Mouse (Mus musculus): ENCODE data around the gene Foxo3.

Foxo3 gene

DNA sequence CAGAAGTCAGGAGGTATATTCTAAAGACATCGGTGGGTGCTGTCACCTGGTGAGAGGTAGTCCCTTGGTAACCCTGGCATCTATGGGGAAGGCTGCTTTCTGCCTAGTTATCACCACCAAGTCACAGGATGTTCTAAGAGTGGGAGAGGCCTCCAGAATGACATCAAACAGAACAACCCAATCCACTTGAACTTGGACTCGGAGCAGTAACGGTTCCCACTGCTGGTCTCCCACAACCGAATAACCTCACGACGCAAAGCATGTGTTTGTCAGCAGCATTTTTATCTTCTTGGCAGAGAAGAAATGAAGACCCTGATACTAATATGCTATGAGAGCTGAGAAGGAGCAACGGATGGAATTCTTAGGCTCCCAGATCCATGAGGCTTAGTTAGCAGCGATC, 87.5 kb downstream of the Foxo3 start:
- no peak for DNase-seq (ENCODE audit: extremely low read depth, low read depth, low spot score)

DNA sequence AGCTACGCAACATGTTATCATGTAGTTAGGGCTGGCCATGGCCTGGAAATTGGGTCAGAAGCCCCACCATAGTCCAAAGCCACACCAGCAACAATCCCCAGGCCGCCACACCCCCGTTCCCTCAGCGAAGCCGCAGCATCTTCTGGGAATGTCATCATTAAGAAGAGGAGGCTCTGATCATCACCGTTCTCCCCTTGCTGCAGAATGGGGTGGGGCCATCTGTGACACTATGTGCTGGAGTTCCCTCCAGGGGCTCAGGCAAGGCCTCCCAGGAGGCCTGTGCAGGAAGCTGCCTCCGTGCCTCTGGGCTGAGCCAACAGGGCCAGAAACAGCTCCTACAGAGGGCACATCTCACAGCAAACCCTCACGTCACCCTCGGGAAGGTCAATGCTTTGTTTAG, 88.5 kb downstream of the Foxo3 start:
- no peak for DNase-seq (ENCODE audit: extremely low read depth, low read depth, low spot score)

DNA sequence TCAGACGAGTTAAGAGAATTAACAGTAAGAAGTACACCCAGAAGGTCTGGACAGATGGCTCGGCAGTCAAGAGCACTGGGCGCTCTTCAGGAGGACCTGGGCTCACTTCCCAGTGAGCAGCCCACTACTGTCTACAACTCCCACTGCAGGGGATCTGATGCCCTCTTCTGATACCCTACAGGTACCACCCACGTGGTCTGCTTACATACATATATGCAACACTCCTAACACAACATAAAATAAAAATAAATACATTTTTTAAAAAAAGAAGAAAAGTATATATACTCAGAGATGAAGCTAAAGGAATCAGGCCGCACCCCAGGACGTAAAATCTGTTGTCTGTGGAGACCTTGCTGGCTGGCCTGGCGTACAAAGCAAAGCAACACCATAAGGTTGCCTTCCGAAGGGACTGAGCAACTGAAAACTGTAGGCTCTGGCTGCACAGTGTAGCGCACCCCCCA, 89.6 kb downstream of the Foxo3 start:
- DNase-seq (ENCODE audit: extremely low read depth, low read depth, low spot score) = no peak

DNA sequence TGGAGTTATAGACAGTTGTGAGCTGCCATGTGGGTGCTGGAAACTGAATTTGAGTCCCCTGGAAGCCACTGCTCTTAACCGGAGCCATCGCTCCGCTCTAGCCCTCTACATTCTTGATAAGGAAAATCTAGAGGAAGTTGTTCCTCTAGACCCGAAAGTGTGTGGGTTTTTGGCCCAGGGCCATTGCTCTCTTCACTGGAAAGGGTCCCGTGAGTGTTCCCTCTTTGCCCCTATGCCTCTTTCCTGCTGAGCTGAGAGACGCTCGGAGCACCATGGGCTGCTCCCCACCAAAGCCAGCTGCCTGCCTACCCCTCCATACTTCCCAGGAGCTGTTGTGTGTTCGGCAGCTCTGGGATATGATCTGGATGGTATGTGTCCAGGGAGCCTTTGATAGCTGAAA, 96.2 kb downstream of the Foxo3 start:
- no peak for DNase-seq (ENCODE audit: extremely low read depth, low read depth, low spot score)

DNA sequence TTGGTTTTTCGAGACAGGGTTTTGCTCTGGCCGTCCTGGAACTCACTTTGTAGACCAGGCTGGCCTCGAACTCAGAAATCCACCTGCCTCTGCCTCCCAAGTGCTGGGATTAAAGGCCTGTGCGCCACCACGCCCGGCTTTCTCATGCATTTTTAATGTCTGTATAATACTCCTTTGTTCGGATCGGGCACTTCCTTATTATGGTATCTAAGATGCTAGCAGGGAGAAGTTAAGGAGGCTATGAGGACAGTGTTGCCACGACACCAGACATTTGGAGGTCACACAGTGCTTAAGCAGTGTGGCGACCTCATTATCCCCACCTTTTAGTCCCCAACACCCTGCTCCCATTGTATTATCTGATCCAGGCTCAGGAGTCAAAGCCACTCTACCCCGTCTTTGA, 97.8 kb downstream of the Foxo3 start:
- no peak for DNase-seq (ENCODE audit: extremely low read depth, low read depth, low spot score)

DNA sequence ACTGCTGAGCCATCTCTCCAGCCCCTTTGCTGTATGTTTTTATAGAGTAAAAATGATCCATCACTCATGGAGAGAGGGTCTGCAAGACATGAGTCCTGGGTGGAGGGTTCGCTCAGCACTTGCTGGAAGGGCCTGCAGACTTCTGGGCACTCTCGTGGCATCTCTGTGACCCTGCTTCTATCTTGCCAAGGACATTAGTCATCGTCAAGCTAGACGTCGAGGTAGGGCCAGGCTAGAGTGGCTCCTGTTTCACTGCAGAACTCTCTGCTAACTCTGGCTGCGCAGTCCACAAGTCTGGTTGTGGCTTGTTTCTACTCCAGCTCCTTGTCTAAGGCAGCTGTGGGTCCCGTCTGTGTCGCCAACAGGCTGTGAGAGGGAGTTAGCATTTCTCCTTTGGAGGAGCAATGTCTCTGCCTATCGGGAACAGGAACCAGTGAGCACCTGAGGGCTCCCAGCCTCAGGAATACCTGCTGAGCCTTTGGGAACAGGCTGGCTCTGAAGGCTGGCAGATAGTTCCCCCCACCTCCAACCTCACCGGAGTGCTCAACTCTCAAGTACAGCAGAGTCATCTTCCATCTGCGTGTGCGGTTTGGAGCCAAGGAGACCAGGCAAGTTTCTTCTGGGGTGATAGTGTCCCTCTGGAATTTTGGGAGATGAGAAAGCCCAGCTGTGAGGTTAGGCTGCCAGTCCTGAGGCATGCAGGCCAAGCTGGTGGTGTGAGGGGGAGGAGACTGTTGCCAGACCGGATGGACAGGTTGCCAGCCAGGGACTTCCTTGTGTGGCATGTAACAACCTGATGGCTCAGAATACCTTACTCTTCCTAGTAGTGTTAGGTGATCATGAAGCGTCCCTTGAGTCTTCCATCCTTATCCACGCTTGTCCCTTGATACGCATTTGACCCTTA, 98.5 kb downstream of the Foxo3 start:
- DNase-seq (ENCODE audit: extremely low read depth, low read depth, low spot score) = peak; percentile 75

DNA sequence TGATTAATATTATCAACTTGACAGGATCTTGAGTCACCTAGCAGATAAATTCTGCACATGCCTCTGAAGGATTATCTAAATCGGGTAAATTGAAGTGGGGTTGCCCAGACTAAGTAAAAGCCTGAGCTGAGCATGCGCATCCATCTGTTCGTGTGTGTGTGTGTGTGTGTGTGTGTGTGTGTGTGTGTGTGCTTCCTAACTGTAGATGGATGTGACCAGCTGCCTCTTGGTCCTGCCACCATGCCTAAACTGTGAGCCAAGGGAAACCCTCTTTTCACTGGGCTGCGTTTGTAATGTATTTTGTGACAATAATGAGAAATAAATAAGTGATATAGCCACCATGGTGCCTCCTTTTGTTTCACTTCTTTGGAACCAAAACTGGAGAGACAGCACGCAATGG, 102.3 kb downstream of the Foxo3 start:
- DNase-seq (ENCODE audit: extremely low read depth, low read depth, low spot score) = no peak

DNA sequence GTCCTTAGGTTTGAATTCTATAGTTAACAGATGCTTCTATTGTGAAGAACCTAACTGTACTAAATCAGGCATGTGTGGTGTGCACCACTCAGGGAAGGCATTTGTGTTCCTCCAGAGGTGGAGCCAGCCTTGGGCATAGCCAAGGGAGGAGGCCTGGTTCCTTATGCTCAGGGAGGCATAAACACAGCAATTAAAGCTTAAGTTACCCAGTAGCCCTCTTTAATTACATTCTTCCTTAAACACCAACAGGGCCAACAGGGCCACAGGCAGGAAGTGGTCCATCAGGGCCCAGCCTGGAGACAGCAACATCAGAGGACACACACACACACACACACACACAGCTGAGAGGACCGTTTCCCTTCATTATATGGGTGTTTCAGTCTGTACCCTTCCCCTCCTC, 102.7 kb downstream of the Foxo3 start:
- no peak for DNase-seq (ENCODE audit: extremely low read depth, low read depth, low spot score)

DNA sequence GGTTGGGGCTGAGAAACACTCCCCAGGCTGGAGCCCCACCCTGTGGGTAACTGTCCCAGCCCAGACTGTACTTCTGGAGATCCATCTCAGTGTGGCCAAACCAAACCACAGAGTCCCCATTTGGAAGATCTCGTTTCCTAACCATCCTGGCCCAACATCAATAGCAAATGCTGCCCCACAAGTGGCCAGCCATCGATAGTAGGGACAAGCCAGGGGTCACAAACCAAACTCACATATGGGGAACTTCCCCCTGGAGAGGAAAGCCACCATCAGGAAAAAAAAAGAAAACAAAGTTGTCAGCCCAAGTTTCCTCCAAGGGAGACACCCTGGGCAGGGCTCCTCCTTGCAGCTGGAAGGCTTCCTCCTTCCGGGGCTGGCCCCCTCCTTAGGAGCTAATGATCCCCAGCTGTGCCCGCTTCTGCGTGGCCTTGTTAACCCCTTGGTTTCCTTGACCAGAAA, 105.6 kb downstream of the Foxo3 start:
- DNase-seq (ENCODE audit: extremely low read depth, low read depth, low spot score) = no peak

DNA sequence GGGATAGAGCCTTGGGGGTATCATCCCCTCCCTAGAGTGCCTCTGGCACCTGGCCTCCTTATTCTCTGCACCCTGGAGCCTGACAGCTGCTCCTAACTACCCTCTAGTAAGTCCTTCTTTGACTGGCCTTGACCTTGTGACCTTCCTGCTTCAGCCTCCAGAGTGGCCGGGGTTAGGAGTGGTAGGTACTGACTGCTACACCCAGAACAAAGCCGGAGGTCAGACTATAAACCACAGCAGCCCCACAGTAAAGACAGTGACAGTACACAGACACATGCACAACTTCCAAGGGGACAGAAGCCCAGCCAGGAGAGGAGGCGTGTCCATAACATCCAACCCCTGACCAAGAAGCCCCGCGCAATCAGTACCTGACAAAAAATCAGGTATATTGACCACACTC, 106.4 kb downstream of the Foxo3 start:
- DNase-seq (ENCODE audit: extremely low read depth, low read depth, low spot score) = no peak

DNA sequence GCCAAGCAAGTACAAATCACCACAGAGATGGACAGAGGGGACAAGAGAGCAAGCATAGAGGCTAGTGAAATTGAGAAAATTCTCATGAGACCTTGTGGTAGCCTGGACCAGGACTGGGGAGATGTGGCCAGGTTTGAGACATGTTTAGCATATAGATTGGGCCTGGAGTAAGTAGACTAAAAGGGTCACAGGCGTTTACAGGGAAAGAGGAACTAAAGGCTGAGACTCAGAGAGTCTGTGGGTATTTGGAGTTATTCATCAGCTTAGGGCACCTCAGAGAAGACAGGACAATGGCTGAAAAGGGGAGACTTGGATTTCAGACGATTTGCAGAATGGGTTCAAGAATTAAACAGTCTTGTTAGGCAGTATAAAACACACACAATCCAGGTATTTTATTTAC, 121.8 kb downstream of the Foxo3 start:
- no peak for DNase-seq (ENCODE audit: extremely low read depth, low read depth, low spot score)

DNA sequence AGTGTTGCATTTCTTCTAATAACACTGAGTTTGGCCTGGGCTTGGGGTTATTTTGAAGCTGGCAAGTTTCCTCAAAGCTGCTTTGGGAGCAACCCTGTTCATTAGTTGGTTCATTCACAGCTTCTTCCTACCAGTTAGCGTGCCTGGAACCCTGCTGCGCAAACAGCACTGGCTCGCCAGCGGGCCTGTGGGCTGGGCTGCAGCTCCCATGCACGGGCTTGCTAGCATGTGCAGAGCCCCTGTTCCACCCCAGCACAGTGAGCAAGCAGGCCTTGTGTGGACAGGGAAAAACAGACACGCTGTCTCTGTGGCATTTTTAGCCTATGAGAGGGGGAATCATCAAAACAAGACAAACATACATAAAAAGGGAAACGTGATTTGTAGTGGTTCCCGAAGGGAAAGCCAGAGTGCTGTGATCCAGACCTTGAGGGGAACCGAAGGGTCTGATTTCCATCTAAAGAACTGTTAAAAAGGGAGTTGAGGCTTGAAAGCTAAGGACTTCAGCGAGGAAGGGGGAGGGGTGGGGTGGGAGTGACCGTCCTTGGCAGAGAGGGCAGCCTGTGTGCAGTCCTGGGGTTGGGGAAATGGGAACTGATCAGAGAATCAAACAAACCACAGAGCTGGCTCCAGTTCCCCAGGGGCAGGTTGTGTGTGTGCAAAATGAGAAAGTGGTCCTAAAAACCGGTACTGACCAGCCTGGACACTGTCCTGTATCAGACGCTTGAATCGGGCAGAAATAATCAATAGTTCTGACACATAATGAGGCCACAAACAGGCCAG, 123.9 kb downstream of the Foxo3 start:
- DNase-seq (ENCODE audit: extremely low read depth, low read depth, low spot score) = no peak

DNA sequence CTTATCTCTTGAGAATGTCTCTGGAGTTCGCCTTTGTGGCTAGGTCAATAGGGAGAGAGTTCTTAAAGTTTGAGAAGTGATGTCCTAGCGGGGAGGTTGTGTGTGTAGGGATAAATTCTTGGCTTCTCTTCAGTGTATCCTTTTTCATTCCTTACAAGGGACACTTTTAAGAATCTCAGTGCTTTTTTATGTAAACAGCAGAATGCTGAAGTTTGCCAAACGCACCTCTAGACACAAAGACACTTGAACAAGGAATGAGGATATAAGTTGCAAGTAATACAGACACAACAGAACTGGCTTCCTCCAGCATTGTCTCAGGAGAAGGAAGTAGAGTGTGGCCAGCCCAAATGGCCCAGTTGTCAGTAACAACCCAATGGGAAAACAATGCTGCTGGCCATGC, 126.8 kb downstream of the Foxo3 start:
- no peak for DNase-seq (ENCODE audit: extremely low read depth, low read depth, low spot score)

DNA sequence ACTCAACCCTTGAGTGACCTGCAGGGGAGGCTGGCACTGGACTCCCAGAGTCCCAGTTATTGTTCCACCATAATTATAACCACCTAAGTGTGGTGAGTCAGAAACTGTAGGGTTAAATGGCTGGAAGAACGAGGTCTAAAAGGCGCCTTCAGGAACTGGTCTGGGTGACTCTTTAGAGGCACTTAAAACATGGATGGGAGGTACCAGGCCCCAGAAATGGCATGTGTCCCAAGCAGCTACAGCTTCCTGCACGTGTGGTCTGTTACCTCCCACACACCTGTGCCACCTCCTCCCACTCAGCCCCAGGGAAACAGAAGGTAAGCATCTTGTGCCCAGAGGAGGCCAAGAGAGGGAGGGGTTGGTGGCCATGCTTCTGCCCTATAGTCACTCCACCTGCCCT, 128.2 kb downstream of the Foxo3 start:
- DNase-seq (ENCODE audit: extremely low read depth, low read depth, low spot score) = no peak

DNA sequence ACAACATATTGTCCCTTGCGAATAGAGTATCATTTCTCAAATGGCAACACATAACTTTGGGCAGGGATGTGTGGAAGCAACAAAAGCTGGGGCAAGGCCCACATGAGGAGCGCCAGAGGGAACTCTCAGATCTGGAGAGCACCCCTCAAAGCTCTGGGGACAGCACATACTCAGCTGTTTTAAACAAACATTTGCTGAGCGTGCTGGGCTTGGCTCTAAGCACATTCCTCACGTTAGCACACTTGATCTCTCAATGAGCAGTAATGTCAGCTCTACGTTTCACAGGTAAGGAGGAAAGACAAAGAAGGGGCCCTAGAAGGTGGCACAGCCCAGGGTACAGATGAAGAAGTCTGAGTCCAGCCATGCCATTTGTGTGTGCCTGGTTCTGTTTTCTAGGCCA, 131.3 kb downstream of the Foxo3 start:
- no peak for DNase-seq (ENCODE audit: extremely low read depth, low read depth, low spot score)

DNA sequence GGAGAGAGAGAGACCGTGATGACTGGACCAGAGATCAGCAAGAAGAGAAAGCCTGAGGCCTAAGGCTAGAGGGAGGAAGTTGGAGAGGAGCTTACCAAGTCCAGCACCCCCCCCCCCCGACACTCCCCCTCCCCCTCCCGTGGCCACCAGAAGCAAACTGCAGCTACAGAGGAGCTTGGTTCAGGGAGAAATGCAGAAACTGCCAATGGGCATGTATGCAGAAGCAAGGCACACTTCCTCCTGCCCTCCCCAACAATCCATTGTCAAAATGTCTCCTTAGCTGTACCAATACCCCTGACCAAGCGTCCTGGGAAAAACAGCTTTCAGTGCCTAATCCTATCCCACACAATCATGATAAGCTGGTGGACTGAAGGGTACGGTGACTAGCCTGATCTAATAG, 131.8 kb downstream of the Foxo3 start:
- DNase-seq (ENCODE audit: extremely low read depth, low read depth, low spot score) = no peak

DNA sequence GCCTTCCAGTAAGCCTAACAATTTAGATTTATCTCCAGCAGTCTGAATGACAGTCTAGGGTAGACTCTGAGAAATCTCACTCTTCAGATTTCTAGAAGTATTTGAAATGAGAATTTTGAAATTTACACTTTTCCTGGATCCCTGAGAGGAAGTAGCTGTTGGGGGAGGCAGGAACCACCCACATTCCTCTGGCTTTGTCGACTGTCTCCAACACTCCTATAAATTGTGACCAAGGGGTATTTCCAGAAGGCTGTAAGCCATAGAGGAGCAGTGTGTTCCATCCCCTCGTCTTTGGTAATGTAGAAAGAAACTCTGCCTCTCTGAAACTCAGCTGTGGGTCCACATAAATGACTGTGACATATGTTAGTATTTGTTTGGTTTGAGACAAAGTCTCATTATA, 132.4 kb downstream of the Foxo3 start:
- DNase-seq (ENCODE audit: extremely low read depth, low read depth, low spot score) = no peak

DNA sequence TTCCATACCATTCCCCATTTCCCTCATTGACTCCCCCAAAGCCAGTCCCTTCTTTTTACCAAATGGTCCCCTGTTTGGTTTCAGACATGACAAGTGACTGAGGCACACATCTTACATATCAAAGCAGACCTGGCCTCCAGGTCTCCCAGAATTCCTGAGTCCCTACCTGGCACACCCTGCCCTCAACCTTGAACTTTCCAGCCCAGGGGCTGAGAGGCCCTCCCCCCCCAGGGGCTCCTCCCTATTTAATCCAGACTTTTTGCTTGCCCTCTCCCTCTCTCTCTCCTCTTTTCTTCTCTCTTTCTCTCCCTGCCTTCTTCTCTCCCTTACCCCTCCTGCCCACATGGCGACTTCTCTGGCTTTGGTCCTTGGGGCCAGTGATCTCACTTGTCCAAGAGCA, 133.8 kb downstream of the Foxo3 start:
- no peak for DNase-seq (ENCODE audit: extremely low read depth, low read depth, low spot score)

DNA sequence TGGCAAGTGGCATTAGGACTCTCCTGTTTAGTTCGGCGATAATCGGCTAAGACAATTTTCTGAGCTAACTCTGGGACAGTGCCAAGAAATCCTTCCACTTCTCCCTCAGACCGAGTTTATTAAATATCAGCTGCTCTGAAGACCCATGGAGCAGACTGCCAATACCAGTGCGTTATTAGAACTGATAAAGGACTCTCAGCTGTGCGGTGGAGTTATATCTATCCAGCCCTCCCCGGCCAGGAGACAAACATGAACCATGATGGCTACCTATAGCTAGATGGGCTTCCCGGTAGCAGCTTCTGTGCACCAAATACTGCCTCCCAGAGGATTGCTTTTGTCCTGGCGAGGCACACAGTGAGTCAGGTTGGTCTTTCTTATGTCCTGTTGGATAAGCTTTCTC, 134.5 kb downstream of the Foxo3 start:
- no peak for DNase-seq (ENCODE audit: extremely low read depth, low read depth, low spot score)

DNA sequence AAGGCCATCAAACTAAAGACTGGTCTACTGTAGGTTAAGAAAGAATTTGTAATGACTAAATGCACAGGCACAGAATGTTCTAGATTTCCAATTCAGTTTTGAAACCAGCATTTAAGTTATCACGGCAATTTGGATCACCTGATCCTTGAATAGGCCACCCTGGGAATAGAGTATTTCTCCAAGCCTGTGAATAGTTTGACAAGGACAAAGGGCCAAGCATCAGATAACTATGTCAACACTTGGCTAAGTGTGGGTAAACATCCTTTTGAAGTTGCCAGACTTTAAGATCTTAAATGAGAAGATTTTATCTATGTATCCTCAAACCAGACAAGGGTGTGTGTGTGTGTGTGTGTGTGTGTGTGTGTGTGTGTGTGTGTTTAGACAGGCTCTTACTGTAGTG, 136.8 kb downstream of the Foxo3 start:
- no peak for DNase-seq (ENCODE audit: extremely low read depth, low read depth, low spot score)

DNA sequence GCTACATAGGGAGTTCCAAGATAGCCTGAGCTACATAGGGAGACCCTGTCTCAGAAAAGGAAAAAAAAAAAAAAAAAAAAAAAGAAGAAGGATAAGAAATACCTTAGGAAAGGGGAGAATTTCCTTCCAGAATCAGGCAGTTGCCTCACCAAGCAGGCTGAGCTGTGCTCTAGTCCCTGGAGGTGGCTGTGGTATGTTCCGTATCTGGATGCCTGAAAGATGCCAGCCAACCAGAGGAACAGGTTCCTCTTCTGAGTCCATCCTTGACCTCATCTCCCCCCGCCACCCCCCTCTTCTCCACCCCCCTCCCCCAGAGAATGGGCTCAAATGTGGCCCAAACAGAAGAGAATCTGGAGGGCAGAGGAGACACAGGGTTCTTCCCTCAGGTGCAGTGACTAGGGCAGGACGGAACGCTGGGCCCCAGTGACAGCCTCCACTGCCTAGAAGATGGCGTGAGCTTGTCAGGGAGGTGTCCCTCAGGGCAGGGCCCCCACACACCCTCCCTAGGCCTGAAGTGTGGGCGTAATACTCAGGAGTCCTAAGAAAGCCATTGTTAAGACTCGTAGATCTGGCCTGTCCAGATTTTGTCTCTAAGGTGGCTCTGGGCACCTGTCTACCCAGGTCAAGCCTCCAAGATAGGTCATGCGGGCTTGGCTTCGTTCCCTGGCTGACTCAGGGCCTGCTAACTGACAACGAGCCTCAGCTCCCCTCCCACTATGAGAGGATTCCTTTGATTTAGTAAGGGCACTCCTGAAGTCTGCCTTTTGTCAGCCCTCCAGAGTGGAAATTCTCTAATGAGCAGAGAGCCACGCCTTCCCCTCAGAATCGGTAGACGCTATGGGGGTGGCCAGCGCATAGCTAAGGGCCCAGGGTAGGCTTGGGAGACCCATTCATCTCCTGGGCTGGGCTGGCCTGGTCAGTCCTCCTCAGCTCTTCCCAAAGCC, 141.5 kb downstream of the Foxo3 start:
- DNase-seq (ENCODE audit: extremely low read depth, low read depth, low spot score) = peak; percentile 89

Measured in fat pad, adult 2 months (tissue).